Mouse (Mus musculus): ENCODE data around the gene Gm9844.
"Not testable (repeated sequence)": the region's sequence is repeated elsewhere in the genome, so short reads cannot be mapped to it uniquely, and the experiment has no call there.

Gene Gm9844

DNA sequence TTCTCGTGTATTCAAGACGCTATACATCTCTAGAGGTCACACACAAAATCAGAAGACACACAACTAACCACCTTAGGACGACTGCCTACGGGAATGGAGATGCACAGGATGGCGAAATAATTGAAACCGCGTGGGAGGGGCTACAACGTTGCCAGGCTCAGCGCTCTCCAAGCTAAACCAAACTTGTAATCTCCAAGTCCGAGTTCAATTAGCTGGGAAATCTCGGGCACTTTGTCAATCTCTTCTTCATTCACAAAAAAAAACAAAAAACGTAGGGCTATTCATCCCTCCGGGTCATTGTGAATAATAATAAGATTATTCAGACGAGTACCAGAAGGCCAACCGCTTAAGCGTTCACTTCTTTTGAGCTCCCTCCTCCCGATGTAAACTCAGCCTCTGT, 7.1 kb downstream of the Gm9844 start:
- in situ Hi-C loops (cut with MseI, MboI): no loop called here

DNA sequence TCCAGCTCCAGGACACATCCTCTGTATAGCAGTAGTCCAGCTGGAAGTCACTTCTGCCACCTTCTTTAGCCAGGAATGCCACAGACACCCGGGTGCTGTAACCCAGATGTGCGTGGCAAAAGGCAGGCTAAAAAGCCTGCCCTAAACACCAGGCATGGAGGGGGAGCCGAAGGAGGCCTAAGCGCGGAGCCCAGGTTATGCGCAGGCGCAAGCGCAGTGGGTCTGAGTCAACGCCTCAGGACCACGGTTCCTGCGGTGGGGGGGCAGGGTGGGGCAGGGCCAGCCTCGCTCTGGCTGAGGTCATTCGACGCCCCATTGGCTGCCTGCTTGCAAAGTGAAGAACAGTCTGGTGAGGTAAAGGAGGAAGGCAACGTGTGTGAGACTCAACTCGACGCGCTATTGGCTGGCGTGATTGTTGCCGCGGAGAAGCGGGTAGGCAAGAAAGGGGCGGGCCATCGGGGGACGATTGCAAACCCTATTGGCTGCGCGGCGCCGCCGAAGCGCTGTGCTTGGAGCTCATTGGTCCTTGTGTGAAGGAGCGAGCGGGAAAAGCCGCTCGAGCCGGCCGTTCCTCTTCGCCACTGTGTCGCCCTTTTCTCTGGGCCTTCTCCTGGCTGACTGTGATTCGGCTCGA, 7.6 kb downstream of the Gm9844 start, which contains the start of the genes Lypd4 and Dmrtc2:
Gene Lypd4, minus strand, starts transcription at position 410 of the 634 bp plus-strand sequence.
Gene Dmrtc2, plus strand, starts transcription at position 526 of the 634 bp plus-strand sequence.
- in situ Hi-C loops (cut with MseI, MboI): no loop called here

DNA sequence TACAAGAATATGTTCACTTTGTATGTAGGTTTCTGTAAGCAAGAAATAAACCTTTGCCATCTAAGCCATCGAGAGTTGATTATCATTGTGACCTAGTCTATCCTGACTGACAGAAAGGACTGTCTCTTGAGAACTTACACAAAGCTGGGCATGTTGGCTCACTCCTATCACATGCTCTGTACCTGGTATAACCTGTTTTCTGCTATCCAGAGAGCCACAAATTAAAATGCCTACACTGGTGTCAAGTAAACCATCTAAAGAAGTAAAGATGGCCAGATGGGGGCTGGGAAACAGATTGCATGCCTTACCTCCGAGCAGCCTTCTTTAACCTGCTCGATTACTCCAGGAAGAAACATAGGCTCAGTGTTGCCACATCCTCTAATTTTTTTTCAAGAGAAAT, 15.6 kb downstream of the Gm9844 start:
- in situ Hi-C loops (cut with MseI, MboI): no loop called here

DNA sequence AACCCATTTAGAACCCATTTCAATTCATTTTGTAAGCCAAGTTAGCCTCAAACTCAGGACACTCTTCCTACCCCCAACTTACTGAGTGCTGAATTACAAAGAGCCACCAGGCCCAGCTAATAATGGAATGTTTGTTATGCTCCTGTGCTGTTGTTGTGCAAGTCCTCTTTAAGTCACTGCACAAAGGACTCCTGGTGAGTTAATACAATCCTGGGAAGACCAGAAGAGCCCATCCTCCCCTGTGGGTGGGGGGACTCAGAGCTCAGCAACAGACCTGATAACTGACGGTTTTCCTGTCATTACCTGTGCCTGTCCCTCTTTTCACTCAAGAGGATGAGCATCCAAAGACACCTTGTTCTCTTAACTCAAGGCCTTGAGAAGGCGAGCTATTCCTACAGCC, 17.6 kb downstream of the Gm9844 start:
- in situ Hi-C loops (cut with MseI, MboI): no loop called here

DNA sequence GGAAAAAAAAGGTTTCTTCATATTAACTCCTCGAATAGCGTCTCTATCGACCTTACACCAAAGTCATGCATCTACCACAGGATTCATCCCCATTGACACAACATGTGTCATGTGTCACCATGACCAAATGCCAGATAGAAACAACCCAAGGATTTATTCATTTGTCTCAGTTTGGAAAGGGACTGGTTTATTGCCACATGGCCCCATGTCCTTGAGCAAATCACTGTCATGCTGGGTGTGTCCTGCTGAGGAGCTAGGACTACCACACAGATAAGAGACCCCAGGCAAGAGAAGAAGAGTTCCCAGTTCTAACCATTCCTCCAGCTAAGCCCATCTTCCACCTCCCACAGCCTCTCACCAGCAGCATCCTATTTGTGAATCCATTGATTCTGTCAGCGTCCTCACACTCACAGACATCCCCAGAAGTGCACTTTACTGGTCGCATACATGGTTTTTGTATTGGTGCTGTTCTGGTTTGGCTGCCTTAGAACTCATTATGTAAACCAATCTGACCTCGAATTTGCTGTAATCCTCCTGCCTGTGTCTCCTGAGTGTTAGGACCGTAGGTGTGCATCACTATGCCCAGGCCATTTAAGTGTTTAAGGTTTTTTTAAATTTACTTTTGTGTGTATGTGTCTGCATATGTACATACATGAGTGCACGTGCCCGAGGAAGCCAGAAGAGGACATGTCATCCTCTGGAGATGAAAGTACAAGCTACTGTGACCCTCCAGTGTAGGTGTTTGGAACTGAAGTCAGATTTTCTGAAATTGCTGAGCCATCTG, 20.6 kb downstream of the Gm9844 start:
- in situ Hi-C loops (cut with MseI, MboI): no loop called here

DNA sequence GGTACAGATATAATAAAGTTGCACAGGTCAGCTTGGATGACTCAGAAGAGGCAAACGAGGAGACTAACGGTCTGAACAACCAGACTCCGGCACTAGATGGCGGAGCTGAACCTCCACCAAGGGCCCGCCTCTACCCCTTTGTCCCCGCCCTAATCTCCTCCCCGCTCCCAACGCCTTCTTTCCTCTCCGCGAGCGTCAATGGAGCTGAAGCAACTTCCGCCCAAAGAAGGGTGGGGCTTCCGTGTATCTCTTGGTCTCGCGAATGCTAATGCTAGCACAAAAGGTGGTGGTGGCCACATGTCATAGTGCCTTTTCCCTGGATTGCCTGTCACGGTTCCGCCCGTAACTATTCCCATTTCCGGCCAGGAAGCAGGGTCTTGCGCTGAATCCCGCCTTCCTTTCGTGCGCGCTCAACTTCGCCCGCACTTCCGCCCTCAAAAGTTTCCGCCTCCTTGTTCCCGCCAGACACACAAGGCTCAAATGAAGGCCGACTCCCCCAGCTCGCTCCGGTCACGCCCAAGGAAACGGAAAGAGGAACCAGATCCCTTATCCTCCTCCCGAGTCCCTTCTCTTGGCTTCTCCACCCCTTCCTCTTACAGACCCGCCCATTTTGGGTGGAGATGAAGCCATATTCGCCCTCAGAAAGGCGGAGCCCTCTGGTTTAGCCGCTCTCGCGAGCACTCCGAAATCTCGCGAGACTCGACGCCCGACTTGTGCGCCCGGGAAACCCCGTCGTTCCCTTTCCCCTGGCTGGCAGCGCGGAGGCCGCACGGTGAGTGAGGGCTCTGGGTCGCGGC, 22.1 kb downstream of the Gm9844 start, which contains the start of gene Rps19:
Gene Rps19, plus strand, starts transcription at position 476 of the 797 bp plus-strand sequence.
- in situ Hi-C loops (cut with MseI, MboI): no loop called here

DNA sequence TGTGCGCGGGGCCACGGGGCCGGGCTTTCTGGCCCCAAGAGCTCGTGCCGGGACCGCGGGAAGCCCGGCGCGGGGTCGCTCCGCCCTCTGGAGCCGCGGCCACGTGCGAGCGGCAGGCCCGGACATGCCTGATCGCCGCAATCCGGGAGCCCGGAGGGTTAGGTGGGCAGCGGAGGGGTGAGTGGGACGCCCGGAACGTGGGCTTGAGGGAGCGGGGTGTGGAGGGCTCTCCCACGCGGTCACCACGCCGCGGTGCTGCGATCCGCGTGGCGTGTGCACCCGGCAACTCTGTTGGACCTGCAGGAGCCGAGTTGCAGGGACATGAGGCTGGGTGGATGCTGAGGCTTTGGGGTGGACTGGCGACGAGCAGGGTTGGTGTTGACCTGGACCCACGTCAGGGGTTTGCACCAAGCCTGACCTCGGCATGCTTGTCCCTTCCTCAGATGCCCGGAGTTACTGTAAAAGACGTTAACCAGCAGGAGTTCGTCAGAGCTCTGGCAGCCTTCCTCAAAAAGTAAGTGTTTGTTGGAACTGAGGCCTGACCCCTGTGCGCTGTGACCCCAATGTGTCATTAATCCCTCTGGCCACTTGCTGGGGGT, 22.8 kb downstream of the Gm9844 start:
- in situ Hi-C loops (cut with MseI, MboI): no loop called here

DNA sequence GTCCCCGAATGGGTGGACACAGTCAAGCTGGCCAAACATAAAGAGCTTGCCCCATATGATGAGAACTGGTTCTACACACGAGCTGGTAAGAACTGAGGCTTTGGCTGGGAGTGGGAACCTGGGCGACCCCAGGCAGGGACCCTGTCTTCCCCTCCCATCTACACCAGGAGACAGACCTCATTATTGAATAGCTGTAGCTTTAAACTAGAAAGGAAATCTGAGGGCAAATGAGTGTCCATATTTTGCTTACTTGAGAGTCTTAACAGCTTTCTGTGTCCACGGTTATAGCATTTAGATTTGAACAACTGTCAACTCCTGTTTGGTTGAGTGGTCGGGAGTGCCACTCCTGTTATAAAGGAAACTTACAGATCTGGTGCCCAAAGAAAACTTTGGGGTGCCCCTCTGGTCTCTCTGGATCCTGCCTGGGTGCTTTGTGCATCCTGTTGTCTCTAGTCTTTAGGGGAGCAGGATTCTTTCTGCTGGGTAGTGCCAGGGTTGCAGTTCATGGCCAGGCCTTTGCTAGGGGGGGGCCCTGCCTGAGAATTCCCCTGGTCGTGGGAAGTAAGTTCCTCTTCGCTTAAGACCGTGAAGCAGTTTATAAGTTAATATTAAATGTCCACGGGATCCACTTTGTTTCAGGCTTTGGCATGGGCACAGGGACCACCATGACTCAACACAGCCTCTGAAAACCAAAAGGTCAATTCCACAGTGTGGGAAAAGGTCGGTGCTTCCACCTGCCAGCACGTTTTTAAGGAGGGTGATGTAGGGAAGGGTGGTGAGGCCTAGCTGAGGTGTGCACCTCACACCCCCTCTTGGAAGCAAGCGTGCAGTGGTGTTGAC, 23.7 kb downstream of the Gm9844 start:
- in situ Hi-C loops (cut with MseI, MboI): no loop called here

DNA sequence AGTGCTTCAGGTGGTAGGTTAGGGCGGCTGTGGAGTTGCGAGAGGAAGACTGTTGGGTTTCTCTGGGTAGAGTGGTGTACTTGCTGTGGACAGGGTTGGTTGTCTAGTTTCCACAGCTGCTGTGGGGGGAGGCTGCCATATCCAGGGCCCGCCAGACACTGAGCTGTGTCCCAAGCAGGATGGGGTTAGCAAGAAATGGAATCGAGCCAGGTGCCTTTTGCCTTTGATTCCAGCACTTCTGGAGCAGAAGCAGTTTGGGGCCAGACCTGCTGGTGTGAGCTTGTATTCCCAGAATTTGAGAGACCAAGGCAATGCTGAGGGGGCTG, 24.3 kb downstream of the Gm9844 start:
- in situ Hi-C loops (cut with MseI, MboI): no loop called here

DNA sequence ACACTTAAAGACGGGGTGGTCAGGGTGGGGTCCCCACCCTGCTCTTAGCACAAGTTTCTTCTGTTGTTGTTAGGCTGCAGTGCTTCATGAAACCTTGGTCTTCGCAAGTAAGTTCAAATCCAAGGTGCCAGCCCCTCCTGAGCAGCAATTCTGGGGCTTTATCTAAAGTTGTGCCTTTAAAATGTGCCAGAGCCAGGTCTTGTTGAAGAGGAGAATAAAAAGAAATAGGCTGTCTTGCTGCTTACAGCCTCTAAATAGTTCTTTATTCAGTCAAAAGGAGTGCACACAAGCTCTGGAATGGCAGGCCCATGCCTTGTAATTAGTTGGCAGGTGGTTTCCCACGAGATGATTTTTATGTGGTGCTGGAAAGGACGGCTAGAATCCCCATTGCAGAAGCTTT, 25.1 kb downstream of the Gm9844 start:
- in situ Hi-C loops (cut with MseI, MboI): no loop called here

DNA sequence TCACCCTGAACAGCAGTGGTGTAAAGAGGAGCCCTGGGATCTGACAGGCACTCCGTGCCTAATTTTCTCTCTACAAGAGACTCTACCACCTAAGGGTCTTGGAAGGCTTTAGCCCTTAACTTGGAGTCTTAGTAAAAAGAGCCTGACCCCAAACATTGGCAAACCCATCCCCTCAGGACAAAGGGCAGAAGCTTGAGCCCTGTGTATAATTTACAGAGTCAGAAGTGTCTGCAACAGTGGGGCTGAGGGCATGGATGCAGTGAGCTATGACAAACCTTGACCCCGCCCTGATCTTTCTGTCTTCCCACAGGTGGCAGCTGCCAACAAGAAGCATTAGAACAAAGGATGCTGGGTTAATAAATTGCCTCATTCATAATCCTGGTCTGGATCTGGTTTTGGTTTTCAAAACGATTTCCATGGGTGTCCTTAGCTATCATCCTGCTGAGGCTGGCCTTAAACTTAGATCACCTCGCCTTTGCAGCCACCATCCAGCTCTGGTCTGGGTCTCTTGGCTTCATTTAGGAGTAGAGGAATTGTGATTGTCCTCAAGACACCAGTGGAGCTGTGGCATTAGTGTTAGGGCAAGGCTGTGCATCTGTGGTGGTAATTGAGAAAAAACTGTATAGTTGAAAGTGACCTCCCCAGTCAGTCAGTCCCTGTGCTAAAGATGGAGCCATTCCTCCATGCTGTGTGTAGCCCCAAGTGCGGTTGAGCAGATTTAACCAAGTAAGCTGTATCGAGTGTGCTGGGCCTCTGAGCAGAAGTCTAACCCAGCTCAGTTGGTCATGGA, 27.6 kb downstream of the Gm9844 start:
- in situ Hi-C loops (cut with MseI, MboI): no loop called here

DNA sequence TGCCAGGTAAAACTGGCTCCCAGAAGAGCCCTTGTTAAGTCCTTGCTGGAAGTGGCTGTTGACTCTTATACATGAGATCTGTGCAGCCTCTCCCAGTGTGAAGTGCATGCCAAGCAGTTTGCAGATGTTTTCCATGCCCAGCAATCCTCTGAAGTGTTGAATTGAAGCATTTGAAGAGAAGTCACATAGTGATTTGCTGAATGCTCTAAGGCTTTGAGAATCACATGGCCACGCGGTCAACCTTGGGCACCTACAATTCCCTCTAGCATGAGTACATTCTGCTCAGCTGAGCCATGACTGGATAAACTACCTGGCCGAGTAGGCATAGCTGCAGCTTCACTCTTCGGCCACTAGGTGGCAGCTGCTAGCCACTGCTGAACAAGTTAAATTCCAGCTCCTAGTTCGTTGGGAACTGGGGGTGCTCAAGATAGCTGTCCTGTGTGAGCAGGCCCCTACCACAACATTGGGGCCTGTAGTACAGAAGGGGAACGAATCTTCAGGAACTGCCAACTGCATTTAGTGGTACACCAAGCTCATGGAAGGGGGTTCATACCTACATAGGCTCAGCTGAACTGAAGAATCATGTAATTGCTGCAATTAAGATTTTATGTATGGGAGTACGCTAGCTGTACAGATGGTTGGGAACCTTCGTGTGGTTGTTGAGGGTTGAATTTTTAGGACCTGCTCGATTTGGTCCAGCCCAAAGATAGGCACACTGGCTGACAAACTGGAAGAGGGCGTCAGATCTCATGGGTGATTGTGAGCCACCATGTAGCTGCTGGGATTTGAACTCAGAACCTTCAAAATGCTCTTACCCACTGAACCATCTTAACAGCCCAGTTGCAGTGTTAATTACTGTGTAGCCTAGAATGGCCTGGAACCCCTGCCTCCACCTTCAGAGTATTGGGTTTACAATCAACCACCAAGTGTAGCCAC, 28.5 kb downstream of the Gm9844 start:
- in situ Hi-C loops (cut with MseI, MboI): no loop called here

DNA sequence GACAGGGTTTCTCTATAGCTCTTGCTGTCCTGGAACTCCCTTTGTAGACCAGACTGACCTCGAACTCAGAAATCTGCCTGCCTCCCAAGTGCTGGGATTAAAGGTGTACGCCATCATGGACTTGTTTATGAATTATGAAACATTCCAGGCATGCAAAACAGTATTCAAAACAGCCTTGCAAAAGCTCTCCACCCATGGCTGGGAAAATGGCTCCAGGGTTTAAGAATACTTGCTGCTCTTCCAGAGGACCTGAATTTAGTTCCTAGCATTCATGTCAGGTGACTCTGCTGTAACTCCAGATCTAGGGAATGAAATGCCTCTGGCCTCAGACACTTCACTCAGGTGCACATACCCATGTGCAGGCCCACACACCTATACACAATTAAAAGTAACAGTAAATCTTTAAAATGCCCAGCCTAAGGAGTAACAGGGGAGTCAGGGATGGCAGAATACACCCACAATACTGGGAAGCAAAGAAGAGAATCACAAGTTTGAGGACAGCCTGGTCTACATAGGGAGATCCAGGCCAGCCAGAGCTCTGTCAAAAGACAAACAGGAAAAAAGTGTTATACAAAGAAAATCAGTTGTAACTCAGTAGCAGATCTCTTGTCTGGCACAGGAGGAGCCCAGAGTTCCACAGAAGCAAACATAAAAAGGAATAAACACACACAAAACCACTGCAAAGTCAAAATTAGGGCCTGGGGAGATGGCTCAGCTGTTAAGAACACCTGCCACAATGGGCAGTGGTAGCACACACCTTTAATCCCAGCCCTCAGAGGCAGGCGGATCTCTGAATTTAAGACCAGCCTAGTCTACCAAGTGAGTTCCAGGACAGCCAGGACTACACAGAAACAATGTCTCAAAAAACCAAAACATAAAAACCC, 29.5 kb downstream of the Gm9844 start:
- in situ Hi-C loops (cut with MseI, MboI): no loop called here

DNA sequence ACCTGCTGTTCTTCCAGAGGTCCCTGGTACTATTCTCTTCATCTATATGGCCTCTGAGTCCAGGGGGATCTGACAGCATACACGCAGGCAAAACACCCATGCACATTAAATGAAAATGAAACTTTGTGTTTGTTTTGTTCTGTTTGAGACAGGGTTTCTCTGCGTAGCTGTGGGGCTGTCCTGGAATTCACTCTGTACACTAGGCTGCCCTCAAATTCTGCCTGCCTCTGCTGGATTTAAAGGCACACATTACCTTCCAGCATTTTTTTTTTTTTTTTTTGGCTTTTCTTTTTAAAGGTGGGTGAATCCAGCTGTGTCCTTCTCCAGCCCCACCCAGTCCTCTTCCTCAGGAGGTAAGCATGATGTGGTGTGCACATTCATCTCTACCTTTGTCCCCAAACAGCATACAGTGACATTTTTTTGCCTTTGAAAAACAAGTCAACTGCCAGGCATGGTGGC, 30.1 kb downstream of the Gm9844 start:
- in situ Hi-C loops (cut with MseI, MboI): no loop called here

DNA sequence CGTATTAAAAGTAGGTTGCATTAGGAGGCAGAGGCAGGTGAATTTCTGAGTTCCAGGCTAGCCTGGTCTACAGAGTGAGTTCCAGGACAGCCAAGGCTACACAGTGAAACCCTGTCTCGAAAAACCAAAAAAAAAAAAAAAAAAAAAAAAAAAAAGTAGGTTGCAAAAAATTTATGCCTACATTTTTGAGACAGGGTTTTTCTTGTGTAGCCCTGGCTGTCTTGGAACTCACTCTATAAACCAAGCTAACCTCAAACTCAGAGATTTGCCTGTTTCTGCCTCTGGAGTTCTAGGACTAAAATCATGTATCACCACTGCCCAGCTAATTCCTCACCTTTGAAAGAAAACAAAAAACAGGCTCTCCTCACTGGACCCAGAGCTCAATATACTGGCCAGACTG, 33.7 kb downstream of the Gm9844 start:
- in situ Hi-C loops (cut with MseI, MboI): not testable (repeated sequence)

DNA sequence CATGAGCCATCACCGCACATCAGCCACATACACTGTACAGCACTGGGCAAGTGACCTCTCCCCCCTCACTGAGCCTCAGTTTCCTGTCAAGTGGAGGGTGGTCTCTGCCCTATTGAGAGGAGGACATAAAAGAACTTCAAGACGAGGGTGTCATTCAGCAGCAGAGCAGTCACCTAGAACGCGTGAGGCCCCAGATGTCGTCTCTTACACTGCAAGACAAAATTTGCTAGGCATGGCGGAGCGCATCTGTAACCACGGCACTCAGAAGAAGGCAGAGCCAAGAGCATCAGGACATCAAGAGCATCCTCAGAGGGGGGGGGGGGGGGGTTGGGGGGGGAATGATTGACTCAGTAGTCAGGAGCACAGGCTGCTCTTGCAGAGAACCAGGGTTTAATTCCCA, 34.3 kb downstream of the Gm9844 start:
- in situ Hi-C loops (cut with MseI, MboI): no loop called here

DNA sequence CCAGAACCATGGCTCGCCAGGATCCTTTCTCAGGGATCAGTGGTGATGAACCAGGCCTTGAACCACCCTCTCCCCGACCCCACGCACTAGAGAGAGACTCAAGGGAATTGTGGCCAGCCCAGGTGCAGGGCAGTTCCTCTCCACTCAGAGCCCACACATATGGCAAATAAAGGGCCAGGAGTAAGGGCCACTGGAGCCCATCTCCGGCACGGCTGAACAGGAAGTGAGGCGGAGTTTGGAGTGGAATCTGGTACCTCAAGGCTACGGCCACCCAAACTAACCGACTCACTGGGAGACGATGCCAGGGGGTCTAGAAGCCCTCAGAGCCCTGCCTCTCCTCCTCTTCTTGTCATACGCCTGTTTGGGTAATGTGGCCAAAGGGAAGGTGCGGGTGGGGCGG, 35.2 kb downstream of the Gm9844 start, which contains the start of gene Cd79a:
Gene Cd79a, plus strand, starts transcription at position 158 of the 400 bp plus-strand sequence.
- in situ Hi-C loops (cut with MseI, MboI): no loop called here

DNA sequence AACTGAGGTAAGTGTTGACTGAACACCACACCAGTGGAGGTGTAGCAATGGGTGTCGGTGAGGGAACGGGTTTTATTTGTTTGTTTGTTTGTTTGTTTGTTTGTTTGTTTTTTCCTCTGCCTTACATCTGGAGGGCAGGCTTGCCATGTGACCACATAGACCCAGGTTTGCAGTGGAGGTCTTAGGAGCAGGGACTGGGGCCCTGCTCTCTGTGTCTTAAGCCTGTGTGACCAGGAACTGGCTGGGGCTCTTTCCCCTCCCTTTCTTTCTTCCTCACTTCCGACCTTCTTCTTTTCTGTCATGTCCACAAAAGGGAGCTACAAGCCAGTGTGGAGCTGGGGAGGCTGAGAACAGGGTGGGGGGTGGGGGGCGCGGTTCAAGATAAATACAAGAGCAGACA, 35.9 kb downstream of the Gm9844 start:
- in situ Hi-C loops (cut with MseI, MboI): no loop called here
